Mouse (Mus musculus): ENCODE results near the gene Adamts2.

- no peak for TF ChIP-seq CTCF (IDR thresholded peaks at IDR 0.05; ENCODE audit: low read depth, low read length)
- TF ChIP-seq EP300 (IDR thresholded peaks at IDR 0.05; ENCODE audit: insufficient read depth, low read depth, low read length) = no peak
Observed at GRCm38 (mm10) chr11:50725595-50725994, 123.7 kb downstream of the Adamts2 start.
